Mouse (Mus musculus): ENCODE results near the gene Hspa1l. TPM values are rescaled to one million over a fixed set of nuclear protein-coding genes. Genes with fewer than 3 reads are reported as not detected.
A peak's percentile ranks its signal among the peaks of the same experiment; 100 is the strongest.

Gene Hspa1l
- polyA plus RNA-seq, 1 experiment from 2014 or later, result 0.66 TPM

DNA sequence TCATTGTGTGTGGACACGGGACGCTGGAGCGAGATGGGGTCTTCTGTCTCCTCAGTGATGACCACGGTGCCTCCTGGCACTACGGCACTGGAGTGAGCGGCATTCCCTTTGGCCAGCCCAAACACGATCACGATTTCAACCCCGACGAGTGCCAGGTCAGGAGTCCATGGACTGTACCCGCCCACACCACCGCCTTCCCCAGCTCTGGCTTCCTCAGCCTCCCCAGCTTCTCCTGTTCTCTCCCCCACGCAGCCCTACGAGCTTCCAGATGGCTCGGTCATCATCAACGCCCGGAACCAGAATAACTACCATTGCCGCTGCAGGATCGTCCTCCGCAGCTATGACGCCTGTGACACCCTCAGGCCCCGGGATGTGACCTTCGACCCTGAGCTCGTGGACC is 38.5 kb upstream of the Hspa1l start:
- Histone ChIP-seq H3K36me3 (ENCODE audit: control insufficient read depth, insufficient read depth, low read length) (no peaks in the 10 kb centered on the region; the same call in 1 of the 2 replicates), H3K27ac (ENCODE audit: low read depth, low read length) (no peak overlapping the region), H3K9me3 (ENCODE audit: control insufficient read depth, low read length) (no peaks in the 10 kb centered on the region), H3K9ac (ENCODE audit: low read depth, low read length) (no peak overlapping the region), H3K27me3 (replicated peaks; ENCODE audit: control insufficient read depth, insufficient read depth, low read length) (no peaks in the 10 kb centered on the region), H3K4me2 (peak overlapping the region; percentile 23), H3K4me3 (ENCODE audit: low read depth, low read length) (no peak overlapping the region), H3K4me1 (replicated peaks; ENCODE audit: control insufficient read depth, insufficient read depth, low read length) (peaks cover 15% of the 10 kb centered on the region)
- 73% methylated on average over 24 of the region's 24 CpGs for WGBS
- DNase-seq (ENCODE audit: low spot score), result no peak
- ATAC-seq (replicated peaks; ENCODE audit: low FRiP score), result no peak

DNA sequence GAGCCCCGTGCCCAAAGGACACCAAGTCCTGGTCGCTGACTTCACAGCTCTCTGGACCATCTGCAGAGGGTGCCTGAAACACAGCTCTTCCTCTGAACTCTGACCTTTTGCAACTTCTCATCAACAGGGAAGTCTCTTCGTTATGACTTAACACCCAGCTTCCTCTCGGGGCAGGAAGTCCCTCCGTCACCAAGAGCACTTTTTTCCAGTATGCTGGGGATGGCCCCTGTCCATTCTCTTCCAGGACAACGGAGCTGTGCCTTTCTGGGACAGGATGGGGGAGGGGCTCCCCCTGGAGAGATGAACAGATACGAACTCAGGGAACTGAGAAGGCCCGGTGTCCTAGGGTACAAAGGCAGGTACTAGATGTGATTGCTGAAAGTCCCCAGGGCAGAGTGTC is 37.7 kb upstream of the Hspa1l start:
- 0 out of 2 replicates have a peak overlapping the region, but pooled peaks have one; percentile 2 for H3K4me3 ChIP-seq (ENCODE audit: low read depth, low read length)
- H3K9me3 ChIP-seq (ENCODE audit: control insufficient read depth, low read length), result no peaks in the 10 kb centered on the region
- peak overlapping the region; percentile 2; the same call in 1 of the 2 replicates for H3K4me2 ChIP-seq
- DNase-seq (ENCODE audit: low spot score) (no peak), ATAC-seq (replicated peaks; ENCODE audit: low FRiP score) (no peak)
- H3K4me1 ChIP-seq (replicated peaks; ENCODE audit: control insufficient read depth, insufficient read depth, low read length), result peaks cover 15% of the 10 kb centered on the region
- H3K36me3 ChIP-seq (ENCODE audit: control insufficient read depth, insufficient read depth, low read length), result no peaks in the 10 kb centered on the region; the same call in 1 of the 2 replicates
- no peak overlapping the region for H3K27ac ChIP-seq (ENCODE audit: low read depth, low read length)
- H3K9ac ChIP-seq (ENCODE audit: low read depth, low read length), result no peak overlapping the region
- WGBS, result 41% methylated on average over 8 of the region's 8 CpGs
- no peaks in the 10 kb centered on the region for H3K27me3 ChIP-seq (replicated peaks; ENCODE audit: control insufficient read depth, insufficient read depth, low read length)

DNA sequence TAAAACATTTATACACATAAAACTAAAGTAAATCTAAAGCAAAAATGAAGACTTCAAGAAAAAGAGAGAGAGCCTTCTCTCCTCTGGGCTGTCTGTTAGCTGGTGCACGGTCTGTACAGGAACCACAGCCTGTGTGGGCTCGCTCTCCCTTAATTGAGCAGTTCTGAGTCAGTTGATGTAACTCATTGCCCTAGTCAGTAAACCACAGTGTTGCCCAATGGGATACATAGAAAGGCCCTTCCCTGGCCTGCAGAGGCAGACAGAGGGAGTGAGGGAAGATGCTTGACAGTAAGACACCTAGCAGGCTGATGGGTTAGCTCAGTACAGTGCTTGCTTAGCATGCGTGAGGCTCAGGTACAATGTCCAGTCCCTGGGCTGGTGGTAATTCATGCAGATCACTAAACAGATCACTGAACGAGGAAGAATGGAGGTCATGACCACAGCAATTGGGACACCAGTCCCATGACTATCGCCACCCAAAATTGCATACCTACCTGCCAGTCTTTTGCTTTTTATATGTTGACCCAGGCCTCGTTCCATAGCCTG is 34.5 kb upstream of the Hspa1l start:
- no peaks in the 10 kb centered on the region; the same call in 1 of the 2 replicates for H3K36me3 ChIP-seq (ENCODE audit: control insufficient read depth, insufficient read depth, low read length)
- no peak for DNase-seq (ENCODE audit: low spot score)
- H3K27ac ChIP-seq (ENCODE audit: low read depth, low read length), result no peak overlapping the region
- H3K9me3 ChIP-seq (ENCODE audit: control insufficient read depth, low read length), result no peaks in the 10 kb centered on the region
- no peak for ATAC-seq (replicated peaks; ENCODE audit: low FRiP score)
- 76% methylated on average over 6 of the region's 6 CpGs for WGBS
- H3K9ac ChIP-seq (ENCODE audit: low read depth, low read length), result no peak overlapping the region
- peaks cover 19% of the 10 kb centered on the region for H3K4me1 ChIP-seq (replicated peaks; ENCODE audit: control insufficient read depth, insufficient read depth, low read length)
- no peak overlapping the region for H3K4me3 ChIP-seq (ENCODE audit: low read depth, low read length)
- H3K4me2 ChIP-seq, result no peak overlapping the region
- H3K27me3 ChIP-seq (replicated peaks; ENCODE audit: control insufficient read depth, insufficient read depth, low read length), result no peaks in the 10 kb centered on the region

DNA sequence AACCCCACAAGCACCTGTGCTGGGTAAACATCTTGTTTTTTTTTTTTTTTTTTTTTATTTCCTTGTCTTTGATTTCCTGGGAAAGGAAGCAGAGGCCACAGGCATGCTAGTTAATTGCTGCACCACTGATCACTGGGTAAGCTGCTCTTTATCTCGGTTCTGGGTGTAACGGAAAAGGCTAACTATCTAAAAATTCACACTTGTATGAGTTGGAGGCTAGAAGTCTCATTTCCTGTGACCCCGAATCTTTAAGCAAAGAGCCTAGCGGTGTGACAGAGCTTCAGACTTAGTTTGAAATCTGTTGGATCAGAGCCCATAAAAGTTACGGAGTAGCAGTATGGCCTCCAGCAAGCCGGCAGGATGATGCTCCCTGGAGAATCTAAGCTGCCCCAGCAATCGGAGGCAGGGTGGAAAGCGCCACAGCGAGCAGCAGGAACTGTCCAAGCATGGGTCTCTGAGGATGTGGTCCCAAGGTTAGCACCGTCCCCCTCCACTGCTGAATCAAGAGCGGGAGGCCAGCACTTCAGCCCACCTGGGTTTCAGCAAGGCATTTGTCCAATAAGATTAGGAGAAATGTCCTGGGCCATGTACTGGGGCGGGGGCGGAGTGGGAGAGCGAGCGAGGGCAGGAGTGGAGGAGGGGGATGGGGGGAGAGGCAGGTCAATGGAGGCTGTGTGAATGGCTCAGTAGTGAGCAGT is 31.0 kb upstream of the Hspa1l start:
- Histone ChIP-seq H3K36me3 (ENCODE audit: control insufficient read depth, insufficient read depth, low read length) (no peaks in the 10 kb centered on the region), H3K9ac (ENCODE audit: low read depth, low read length) (peak overlapping the region; percentile 65), H3K4me1 (replicated peaks; ENCODE audit: control insufficient read depth, insufficient read depth, low read length) (peaks cover 10% of the 10 kb centered on the region), H3K27me3 (replicated peaks; ENCODE audit: control insufficient read depth, insufficient read depth, low read length) (no peaks in the 10 kb centered on the region), H3K9me3 (ENCODE audit: control insufficient read depth, low read length) (no peaks in the 10 kb centered on the region), H3K4me3 (ENCODE audit: low read depth, low read length) (peak overlapping the region; percentile 46), H3K27ac (ENCODE audit: low read depth, low read length) (peak overlapping the region; percentile 75), H3K4me2 (peak overlapping the region; percentile 80)
- DNase-seq (ENCODE audit: low spot score) (peak; percentile 62), ATAC-seq (replicated peaks; ENCODE audit: low FRiP score) (peak; percentile 56)
- 14% methylated on average over 15 of the region's 15 CpGs for WGBS

GRCm38 (mm10) chr17:34943128-34943815 is 29.2 kb upstream of the Hspa1l start:
- ATAC-seq (replicated peaks; ENCODE audit: low FRiP score) (no peak), DNase-seq (ENCODE audit: low spot score) (no peak)
- peaks cover 10% of the 10 kb centered on the region for H3K4me1 ChIP-seq (replicated peaks; ENCODE audit: control insufficient read depth, insufficient read depth, low read length)
- no peaks in the 10 kb centered on the region for H3K27me3 ChIP-seq (replicated peaks; ENCODE audit: control insufficient read depth, insufficient read depth, low read length)
- 82% methylated on average over 4 of the region's 4 CpGs for WGBS
- no peaks in the 10 kb centered on the region for H3K9me3 ChIP-seq (ENCODE audit: control insufficient read depth, low read length)
- no peak overlapping the region for H3K4me3 ChIP-seq (ENCODE audit: low read depth, low read length)
- H3K27ac ChIP-seq (ENCODE audit: low read depth, low read length), result no peak overlapping the region
- no peaks in the 10 kb centered on the region for H3K36me3 ChIP-seq (ENCODE audit: control insufficient read depth, insufficient read depth, low read length)
- H3K9ac ChIP-seq (ENCODE audit: low read depth, low read length), result no peak overlapping the region
- no peak overlapping the region for H3K4me2 ChIP-seq

DNA sequence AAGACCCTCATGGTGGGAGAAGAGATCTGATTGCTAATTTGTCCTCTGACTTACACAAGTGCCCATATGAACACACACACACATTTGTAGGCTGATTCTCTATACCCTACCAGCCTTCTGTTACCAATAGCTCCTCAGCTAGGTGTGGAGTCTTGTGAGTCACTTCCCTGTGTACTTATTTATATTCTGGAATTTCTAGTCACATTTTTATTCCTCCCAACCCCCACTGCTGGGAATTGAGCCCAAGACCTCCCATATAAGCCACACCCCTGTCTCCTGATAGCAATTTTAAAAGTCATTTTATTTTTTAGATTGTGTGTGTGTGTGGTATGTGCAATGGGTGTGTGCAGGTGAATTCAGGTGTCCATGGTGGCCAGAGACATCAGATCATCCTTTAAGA is 28.1 kb upstream of the Hspa1l start:
- H3K27me3 ChIP-seq (replicated peaks; ENCODE audit: control insufficient read depth, insufficient read depth, low read length), result no peaks in the 10 kb centered on the region
- H3K4me1 ChIP-seq (replicated peaks; ENCODE audit: control insufficient read depth, insufficient read depth, low read length), result peaks cover 10% of the 10 kb centered on the region
- ATAC-seq (replicated peaks; ENCODE audit: low FRiP score) (no peak), DNase-seq (ENCODE audit: low spot score) (no peak)
- no peak overlapping the region for H3K4me3 ChIP-seq (ENCODE audit: low read depth, low read length)
- H3K9ac ChIP-seq (ENCODE audit: low read depth, low read length), result no peak overlapping the region
- H3K27ac ChIP-seq (ENCODE audit: low read depth, low read length), result no peak overlapping the region
- H3K9me3 ChIP-seq (ENCODE audit: control insufficient read depth, low read length), result no peaks in the 10 kb centered on the region
- H3K4me2 ChIP-seq, result no peak overlapping the region
- no peaks in the 10 kb centered on the region for H3K36me3 ChIP-seq (ENCODE audit: control insufficient read depth, insufficient read depth, low read length)

- Histone ChIP-seq H3K9ac (ENCODE audit: low read depth, low read length) (no peak overlapping the region), H3K27ac (ENCODE audit: low read depth, low read length) (no peak overlapping the region), H3K4me1 (replicated peaks; ENCODE audit: control insufficient read depth, insufficient read depth, low read length) (peaks cover 10% of the 10 kb centered on the region; the same call in 1 of the 2 replicates), H3K36me3 (ENCODE audit: control insufficient read depth, insufficient read depth, low read length) (peaks cover 20% of the 10 kb centered on the region), H3K9me3 (ENCODE audit: control insufficient read depth, low read length) (no peaks in the 10 kb centered on the region), H3K27me3 (replicated peaks; ENCODE audit: control insufficient read depth, insufficient read depth, low read length) (no peaks in the 10 kb centered on the region), H3K4me3 (ENCODE audit: low read depth, low read length) (no peak overlapping the region), H3K4me2 (no peak overlapping the region)
- DNase-seq (ENCODE audit: low spot score) (no peak), ATAC-seq (replicated peaks; ENCODE audit: low FRiP score) (no peak)
- WGBS, result 81% methylated on average over 5 of the region's 5 CpGs
These were observed 25.9 kb upstream of the Hspa1l start for GRCm38 (mm10) chr17:34946486-34947140.

DNA sequence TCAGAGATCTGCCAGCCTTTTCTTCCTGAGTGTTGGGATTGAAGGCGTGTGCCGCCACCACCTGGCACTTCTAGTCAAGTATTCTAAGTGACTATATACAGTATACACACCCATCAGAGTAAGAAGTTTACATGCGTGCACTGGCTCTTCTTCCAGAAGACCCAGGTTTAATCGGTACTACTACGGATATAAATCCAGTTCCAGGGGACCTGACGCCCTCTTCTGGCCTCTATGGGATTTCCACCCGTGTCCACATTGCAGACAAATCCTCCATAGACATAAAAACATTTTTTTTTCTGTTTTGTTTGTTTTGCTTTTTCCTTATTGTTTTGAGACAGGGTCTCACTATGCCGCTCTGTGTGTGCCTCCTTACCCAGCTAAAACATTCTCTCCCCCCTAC is 24.9 kb upstream of the Hspa1l start:
- H3K4me3 ChIP-seq (ENCODE audit: low read depth, low read length), result no peak overlapping the region
- H3K27me3 ChIP-seq (replicated peaks; ENCODE audit: control insufficient read depth, insufficient read depth, low read length), result no peaks in the 10 kb centered on the region
- ATAC-seq (replicated peaks; ENCODE audit: low FRiP score) (no peak), DNase-seq (ENCODE audit: low spot score) (no peak)
- H3K9me3 ChIP-seq (ENCODE audit: control insufficient read depth, low read length), result no peaks in the 10 kb centered on the region
- no peak overlapping the region for H3K9ac ChIP-seq (ENCODE audit: low read depth, low read length)
- peaks cover 20% of the 10 kb centered on the region for H3K36me3 ChIP-seq (ENCODE audit: control insufficient read depth, insufficient read depth, low read length)
- WGBS, result 33% methylated on average over 8 of the region's 8 CpGs
- no peak overlapping the region for H3K4me2 ChIP-seq
- no peak overlapping the region for H3K27ac ChIP-seq (ENCODE audit: low read depth, low read length)
- H3K4me1 ChIP-seq (replicated peaks; ENCODE audit: control insufficient read depth, insufficient read depth, low read length), result peaks cover 6% of the 10 kb centered on the region; the same call in 1 of the 2 replicates

All from liver, embryonic 11.5 days (tissue).